Mouse (Mus musculus): Measurements from ENCODE around the gene Pla1a.

DNA sequence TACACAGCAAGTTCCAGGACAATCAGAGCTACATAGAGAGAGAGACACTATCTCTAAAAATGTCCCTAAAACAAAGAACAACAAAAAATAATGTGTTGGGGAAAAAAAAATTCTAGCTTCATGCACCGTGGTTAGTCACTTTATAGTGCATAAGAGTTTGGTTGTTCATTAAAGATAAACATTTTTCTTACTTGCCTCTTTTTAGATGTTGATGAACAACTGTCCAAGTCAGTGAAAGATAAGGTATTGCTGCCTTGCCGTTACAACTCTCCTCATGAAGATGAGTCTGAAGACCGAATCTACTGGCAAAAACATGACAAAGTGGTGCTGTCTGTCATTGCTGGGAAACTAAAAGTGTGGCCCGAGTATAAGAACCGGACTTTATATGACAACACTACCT is 40.7 kb upstream of the Pla1a start:
- TF ChIP-seq CTCF (IDR thresholded peaks at IDR 0.05; ENCODE audit: low read depth, low read length) (no peak), POLR2A (IDR thresholded peaks at IDR 0.05; ENCODE audit: borderline replicate concordance, low read depth, low read length) (no peak)

All from bone marrow macrophage, adult 2 months (primary cell).